Mouse (Mus musculus): ENCODE results near the gene Trcg1.
"Not testable (repeated sequence)": the region's sequence is repeated elsewhere in the genome, so short reads cannot be mapped to it uniquely, and the experiment has no call there.

The Trcg1 gene

GRCm38 (mm10) chr9:57236256-57236655 lies at the start of gene Trcg1:
Gene Trcg1, plus strand, starts transcription at chr9:57236556.
- no peak for DNase-seq (ENCODE audit: low read depth in 1 of 2, low spot score in 2 of 2)

- no peak for DNase-seq (ENCODE audit: low read depth in 1 of 2, low spot score in 2 of 2)
Observed at GRCm38 (mm10) chr9:57196708-57197107, 39.6 kb upstream of the Trcg1 start.

DNA sequence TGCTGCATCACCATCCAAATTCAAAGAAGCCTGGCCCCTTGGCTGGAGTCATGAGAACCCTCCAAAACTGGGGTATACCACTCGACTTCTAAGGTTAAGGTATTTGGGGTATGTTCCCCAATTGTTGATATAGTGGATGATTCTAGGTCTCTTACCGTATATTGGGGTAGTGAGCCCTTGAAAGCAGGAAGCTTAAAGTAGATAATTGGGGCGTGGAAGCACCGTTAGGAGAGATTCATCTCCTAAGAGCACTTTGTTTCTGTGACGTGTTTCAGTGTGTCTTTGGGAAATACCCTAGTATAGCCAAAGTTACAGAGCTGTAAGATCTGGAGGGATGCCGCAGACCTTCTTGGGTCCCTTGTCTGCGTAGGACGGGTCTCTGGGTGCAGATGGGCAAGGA lies 38.9 kb upstream of the Trcg1 start:
- no peak for DNase-seq (ENCODE audit: low read depth in 1 of 2, low spot score in 2 of 2)

GRCm38 (mm10) chr9:57202981-57203380 lies 33.4 kb upstream of the Trcg1 start:
- DNase-seq (ENCODE audit: low read depth in 1 of 2, low spot score in 2 of 2) = no peak

GRCm38 (mm10) chr9:57203571-57203970 lies 32.8 kb upstream of the Trcg1 start:
- DNase-seq (ENCODE audit: low read depth in 1 of 2, low spot score in 2 of 2) = not testable (repeated sequence)

- no peak for DNase-seq (ENCODE audit: low read depth in 1 of 2, low spot score in 2 of 2)
Observed at GRCm38 (mm10) chr9:57206896-57207295, 29.5 kb upstream of the Trcg1 start.

- DNase-seq (ENCODE audit: low read depth in 1 of 2, low spot score in 2 of 2) = no peak
Observed at GRCm38 (mm10) chr9:57209316-57209715, 27.0 kb upstream of the Trcg1 start.

DNA sequence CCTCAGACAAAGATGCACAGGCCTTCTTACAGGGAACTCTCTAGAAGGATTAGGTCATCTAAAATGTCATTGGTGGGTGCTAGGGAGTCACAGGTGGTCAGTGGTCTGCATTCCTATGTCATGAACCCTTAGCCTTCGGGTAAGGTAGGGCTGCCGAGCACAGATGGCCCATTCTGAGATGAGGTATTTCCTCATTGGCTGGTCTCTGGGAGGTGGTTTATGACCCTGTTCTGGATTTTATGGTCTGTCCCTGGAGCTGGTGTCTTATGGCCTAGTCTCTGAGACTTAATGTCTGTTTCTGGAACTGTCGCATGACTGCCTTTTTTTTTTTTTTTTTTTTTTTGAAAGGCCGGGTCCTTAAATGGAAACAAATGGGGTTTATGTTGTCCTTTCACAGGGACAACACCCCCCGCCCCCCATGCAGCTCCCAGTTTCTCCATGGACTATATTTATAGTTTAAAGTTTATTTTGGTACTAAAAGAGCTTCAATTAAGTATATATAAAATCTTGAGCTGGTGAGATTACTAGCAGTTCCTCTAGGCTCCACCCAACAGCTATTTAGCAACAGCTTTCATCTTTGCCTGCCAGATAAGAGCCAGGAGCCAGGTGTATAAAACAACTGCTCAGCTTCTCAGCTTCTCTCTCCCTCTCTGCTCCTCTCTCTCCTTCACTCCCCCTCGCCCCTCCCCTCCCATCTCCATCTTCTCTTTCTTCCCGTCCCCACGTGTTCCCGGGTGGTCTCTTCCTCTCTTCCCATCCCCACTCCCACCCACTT lies 23.7 kb upstream of the Trcg1 start:
- no peak for DNase-seq (ENCODE audit: low read depth in 1 of 2, low spot score in 2 of 2)

DNA sequence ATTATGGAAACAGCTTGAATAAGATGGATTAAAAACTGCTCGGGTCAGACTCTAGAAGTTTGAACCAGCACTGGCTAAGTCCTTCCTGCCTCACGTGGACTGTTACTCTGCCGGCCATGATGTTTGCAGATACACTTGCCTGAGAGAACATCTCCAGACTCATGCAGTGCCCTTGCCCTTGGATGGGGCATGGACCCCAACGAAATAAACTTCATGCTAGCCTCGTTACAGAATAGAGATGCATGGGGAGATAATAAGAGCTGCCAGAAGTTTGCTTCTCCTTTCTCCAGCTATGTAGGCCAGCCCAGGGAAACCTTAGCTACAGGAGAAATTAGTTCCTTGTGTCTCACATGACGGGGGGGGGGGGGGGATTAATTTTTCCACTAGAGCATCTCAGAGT lies 21.9 kb upstream of the Trcg1 start:
- DNase-seq (ENCODE audit: low read depth in 1 of 2, low spot score in 2 of 2) = no peak

GRCm38 (mm10) chr9:57217220-57217619 lies 19.1 kb upstream of the Trcg1 start:
- DNase-seq (ENCODE audit: low read depth in 1 of 2, low spot score in 2 of 2) = no peak

DNA sequence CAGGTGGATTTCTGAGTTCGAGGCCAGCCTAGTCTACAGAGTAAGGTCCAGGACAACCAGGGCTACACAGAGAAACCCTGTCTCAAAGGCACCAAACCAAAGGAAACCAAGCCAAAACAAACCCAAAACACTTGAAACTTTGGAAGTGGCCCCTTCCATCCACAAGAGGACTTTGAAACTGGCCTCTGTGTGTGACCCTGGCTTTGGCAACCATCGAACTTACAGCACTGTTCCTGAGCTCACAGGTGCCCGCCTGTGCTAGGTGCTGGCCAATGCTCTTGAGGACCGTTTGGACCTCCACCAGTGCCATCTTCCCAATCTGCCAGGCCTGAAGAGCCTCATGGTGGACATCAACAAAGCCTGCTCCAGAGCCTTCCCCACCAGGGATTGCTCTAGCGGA lies 17.6 kb upstream of the Trcg1 start:
- DNase-seq (ENCODE audit: low read depth in 1 of 2, low spot score in 2 of 2) = no peak

DNA sequence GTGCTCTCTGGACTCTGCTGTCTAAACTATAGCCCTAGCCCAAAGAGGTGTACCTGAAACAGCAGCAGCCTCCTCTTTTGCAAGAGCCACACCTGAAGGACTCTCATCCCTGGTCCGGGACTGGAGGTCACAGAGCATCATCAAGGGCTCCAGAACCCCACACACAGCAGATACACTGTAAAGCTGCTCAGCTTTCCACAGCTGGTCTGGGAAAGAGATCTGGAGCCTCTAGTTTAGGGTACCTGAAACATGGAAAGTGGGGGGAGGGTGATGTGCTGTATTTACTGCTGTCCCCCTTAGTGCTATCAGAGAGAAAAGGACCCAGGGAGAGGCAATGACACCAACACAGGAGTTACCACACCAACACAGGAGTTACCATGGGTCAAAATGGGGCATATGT lies 16.8 kb upstream of the Trcg1 start:
- DNase-seq (ENCODE audit: low read depth in 1 of 2, low spot score in 2 of 2) = no peak

DNA sequence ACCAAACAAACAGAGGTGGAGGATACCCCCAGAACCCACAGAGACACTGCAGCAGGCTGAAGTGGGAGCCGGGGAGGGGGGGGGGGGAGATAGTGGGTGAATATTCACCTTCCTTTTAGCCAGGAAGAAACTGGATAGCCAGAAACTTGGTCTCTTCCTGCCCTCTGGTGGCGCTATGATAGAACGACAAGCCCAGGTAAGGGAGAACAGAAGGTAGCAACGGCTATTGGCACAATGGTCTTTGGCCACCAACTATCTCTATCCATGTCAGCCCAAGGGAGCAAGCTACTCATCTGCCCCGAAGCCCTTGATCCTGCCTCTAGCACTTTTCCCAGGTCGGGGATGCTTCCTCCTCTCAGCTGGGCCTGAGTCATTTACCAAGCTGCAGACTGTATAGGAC lies 16.0 kb upstream of the Trcg1 start:
- no peak for DNase-seq (ENCODE audit: low read depth in 1 of 2, low spot score in 2 of 2)

GRCm38 (mm10) chr9:57223341-57223740 lies 13.0 kb upstream of the Trcg1 start:
- no peak for DNase-seq (ENCODE audit: low read depth in 1 of 2, low spot score in 2 of 2)

DNA sequence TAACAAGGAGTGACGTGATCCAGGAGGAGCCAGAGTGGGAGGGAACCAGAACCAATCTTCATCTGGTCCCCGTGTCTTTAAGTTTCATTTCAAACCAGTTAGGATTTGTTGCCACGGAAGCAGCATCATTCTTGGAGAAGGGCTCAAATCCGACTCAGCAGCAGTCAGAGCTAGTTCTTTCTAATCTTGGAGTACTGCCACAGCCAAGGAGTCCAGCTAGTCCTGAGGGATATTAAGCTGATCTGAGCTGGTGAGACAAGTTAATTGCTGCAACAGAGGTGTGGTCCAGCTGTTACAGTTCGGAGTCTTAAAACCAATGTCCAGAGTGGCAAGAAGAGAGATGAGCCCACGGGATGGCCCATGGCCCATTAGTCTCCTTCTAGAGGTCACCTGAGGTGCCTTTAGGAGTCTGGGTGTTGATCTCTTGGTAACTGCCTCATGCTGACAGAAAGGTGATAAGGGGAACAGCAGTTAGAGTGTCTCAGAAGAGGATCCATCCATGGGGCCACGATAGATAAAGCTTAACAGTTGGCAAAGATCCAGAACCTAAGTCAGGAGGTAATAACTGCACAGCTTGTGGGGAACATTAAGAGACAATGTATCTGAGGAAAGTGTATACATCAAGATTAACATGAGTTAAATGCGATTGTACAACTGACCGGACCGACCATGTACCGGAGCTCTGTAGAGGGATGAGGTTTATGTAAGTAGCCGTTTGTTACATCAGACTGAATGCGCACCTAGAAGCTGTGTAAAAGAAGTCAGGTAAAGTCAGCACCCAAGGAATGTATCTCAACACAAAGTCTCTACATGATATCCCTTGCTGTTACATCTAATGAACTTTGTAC lies 10.4 kb upstream of the Trcg1 start:
- no peak for DNase-seq (ENCODE audit: low read depth in 1 of 2, low spot score in 2 of 2)

DNA sequence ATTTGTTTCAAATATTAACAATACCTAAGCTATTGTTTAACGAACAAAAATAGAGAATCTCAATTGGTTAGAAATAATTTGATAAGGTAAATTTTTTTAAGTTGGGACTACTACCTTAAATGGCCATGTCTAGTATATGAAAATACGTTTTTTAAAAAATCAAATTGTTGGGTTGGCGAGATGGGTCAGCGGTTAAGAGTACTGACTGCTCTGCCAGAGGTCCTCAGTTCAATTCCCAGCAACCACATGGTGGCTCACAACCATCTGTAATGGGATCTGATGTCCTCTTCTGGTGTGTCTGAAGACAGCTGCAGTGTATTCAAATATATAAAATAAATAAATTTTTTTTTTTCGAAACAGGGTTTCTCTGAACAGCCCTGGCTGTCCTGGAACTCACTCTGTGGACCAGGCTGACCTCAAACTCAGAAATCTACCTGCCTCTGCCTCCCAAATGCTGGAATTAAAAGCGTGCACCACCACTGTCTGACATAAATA lies 9.7 kb upstream of the Trcg1 start:
- not testable (repeated sequence) for DNase-seq (ENCODE audit: low read depth in 1 of 2, low spot score in 2 of 2)

DNA sequence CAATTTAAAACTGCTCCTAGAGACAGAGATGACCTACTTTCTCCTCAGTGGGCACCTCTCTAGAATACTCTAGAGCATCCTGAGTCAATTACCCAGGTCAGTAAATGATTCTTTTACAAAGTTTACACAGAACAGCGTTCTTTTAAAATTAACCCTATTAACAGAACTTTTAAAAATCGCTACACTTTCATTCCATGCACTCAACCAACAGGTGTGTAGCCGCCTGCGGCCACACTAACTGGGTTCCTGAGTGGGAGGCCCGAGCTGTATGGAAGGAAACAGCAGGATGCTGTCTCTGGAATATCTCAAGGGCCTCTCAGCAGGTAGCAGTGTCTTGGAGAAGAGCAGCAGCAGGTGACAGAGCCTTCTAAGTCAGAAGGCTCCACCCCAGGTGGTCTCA lies 9.2 kb upstream of the Trcg1 start:
- DNase-seq (ENCODE audit: low read depth in 1 of 2, low spot score in 2 of 2) = no peak

GRCm38 (mm10) chr9:57228186-57228585 lies 8.2 kb upstream of the Trcg1 start:
- DNase-seq (ENCODE audit: low read depth in 1 of 2, low spot score in 2 of 2) = no peak

DNA sequence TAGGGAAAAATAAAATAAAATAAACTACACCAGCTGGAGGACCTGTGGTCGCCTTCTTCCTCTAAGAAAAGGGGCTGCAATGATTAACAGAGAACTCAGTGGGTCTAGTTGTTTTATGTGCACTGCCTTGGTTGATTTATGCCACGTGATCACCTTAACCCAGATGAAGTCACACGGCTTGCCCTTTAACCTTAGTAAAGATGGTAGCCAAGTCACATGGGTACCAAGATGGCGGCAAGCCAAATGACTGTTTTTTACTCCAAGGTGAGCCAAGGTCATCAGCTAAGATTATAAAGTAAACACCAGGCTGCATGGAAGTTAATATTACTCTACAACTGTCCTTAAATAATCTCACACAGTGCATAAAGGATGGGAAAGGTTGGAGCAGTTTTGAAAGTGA lies 6.6 kb upstream of the Trcg1 start:
- no peak for DNase-seq (ENCODE audit: low read depth in 1 of 2, low spot score in 2 of 2)

GRCm38 (mm10) chr9:57230146-57230783 lies 6.1 kb upstream of the Trcg1 start:
- DNase-seq (ENCODE audit: low read depth in 1 of 2, low spot score in 2 of 2) = no peak

DNA sequence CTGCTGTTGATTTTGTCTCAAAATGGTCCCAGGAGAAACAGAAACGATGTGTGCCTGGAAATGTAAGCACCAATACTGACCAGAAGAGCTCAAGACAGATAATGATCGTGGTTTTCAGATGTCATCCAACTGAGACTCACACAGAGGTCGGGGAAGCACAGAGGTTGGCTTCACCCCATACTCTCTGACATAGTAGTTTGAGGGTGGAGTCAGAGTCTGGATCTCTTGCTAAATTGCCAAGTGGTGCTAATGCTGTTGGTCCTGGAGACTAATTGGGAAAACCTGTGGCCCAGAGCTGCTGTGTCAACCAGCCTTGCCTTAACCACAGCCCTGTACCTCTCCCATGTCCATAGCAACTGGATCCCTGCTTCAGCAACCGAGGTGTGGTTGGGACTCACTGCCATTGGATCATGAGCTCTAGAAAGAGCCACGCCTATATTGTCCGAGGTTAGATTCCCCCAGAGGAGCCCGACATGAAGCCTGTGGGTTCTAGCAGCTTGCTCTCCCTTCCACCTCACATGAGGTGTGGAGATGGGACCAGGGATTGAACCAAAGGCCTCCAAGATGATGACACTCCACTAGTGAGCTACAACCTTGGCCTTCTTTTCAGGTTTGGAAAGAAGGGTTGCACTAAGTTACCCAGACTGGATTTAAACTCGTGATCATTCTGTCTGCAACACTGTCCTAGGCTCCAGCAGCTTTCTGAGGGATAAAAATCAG lies 4.7 kb upstream of the Trcg1 start:
- DNase-seq (ENCODE audit: low read depth in 1 of 2, low spot score in 2 of 2) = no peak

Measured in monocyte, adult 2 months (primary cell).